Mouse (Mus musculus) spleen, postnatal 10 days (tissue): ENCODE results near the gene A730049H05Rik.

Experiments
- DNase-seq, 2 experiments: peaks; one replicate each; pipeline ENCODE4 v3.0.0; 2021 to 2022; ENCODE audit warnings: low spot score in 2 of 2

The A730049H05Rik gene

DNA sequence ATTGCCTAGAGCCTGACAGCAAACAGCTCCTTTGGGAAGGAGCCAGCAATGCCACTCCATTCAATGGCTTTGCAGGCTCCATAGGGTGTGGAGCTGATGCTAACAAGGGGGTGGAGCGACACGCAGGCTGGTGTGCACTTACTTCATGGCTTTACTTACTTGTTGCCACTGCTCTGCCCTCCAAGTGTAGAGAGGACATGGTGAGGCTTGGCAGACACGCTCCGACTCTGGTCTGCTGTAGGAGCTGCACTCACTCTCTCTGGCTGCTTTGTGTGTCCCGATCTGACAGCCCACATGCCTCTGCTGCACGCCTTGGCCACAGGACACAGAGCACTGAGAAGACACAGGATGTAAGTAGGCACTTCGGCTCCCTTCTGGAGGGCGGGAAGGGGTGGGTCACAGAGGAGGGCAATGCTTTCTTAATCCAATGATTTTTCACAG is at the start of gene A730049H05Rik:
A730049H05Rik (plus strand) TSS at position 168 of the 441 bp plus-strand sequence.
- DNase-seq: no peak

DNA sequence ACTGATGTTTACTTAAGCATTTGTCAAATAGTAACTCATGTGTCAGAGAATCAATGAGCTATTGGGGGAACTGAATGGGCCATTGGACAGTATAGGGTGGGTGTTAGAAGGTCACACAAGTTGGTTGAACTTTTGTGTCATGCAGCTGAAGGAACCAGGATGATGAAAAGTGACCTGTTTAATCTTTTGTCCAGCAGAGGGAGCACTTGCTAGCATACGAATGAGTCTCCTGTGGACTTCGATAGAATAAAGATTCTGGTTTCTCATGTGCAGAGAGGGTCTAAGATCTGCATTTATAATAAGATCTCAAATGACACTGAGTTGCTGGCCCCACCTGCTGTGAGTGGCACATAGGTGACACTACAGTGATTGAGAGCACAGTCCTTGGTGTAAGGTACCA is 39.9 kb upstream of the A730049H05Rik start:
- DNase-seq: no peak

DNA sequence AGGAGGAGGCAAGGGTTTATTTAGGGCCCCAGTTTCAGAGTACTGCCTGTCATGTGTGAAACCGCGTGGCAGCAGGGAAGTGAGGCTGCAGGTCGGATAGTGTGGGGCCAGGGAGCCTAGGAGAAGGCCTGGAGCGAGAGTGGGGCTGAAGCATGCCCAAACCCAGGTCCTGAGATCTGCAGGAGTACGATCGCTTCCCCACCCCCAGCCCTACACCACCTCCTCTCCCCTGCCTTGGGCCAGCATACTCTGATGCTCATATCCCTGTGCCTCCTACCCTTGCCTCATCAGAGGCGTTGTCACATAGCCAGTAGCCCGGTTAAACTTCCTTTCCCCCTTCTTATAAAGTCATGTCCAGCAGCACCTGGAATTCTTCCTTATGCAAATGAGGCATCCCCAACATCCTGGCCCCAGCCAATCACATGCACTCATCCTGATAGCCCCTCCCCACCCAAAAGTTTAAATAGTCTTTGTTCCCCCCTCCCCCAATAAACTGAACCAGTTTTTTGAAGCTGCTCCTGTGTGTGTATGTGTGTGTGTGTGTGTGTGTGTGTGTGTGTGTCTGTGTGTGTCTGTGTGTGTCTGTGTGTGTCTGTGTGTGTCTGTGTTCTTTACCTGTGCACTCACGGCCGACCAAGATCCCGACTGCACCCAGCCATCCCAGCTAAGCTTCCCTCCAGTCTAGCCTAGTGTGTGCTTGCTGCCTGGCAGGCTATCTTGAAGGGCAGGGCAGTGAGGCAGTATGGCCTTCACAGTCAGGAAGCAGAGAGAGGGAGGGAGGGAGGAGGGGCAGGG is 36.9 kb upstream of the A730049H05Rik start:
- DNase-seq: no peak

DNA sequence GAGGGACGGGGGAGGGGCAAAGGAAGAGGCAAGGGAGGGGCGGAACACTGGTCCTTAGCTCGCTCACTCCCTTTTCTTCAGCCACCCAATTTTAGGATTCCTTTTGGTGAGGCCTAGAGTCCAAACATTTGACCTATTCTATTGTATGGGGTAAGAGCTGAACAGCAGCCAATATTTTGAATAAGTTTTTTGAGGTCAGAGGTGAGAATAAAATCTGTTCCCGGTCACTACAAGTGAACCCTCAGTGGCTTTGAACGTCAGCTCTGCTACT is 36.4 kb upstream of the A730049H05Rik start:
- DNase-seq: no peak

DNA sequence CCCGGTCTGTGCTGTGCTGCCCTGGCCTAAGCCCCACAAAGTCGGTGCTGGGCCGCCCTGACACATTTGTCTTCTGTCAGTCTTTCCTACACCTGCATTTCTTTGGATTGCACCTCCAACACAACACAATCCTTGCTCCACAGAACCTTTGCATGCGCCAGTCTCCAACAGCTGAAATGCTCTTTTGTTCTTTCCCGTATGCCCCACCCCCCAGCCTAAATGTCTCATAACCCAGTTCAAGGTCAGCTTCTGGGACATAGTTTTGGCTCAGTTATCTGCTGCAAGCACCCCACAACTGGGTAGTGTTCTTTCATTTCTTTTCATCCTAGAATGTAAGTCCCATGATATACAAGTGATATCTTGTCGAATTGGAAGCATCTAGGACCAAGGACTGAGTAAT is 34.8 kb upstream of the A730049H05Rik start:
- no peak for DNase-seq

DNA sequence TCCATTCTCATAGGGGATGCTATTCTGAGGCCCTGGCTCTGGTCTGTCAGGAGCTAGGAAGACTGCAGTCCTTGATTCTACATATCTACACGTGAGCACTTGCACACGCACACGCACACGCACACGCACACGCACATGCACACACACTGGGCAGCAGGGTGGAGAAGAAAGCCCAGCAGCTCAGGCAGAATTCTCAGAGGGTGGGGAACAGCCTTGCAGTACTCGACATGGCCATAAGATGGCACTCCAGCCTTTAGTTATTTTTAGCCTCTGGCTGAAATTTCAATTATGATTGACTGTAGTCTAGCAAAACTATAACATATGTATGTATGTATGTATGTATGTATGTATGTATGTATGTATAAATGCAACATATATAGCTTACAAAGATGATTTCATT is 31.5 kb upstream of the A730049H05Rik start:
- peak in 1 of 2 experiments; percentile 40 for DNase-seq

DNA sequence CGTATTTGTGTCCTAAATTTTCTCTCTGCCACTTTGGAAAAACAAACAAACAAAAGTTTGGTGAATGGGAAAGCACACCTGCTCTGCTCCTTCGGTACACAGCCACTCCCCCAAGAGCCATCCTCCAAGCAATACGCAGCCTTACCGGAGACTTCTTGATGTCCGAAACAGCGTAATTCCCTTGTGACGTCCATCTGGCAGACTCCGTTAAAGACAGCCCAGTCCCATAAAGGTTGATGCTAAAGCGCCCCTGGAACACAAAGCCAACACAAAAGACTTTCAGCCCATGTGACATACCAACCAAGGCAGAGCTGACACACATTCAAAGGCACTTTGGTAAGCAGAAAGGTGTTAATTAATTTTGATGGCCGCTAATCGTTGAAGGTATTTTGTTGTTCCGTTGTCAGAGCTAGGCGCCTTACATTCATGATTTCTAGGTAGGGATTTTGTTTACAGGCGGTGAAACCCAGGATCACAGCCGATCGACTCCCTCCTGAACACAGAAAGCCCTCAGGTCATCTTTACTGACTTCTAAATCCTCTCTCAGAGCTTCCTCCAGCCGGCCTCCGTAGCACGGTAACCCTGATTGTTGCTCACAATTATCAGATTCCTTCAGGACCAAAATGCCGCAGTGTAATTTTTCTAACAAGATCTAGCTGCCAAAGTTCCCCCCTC is 29.4 kb upstream of the A730049H05Rik start:
- DNase-seq: no peak

DNA sequence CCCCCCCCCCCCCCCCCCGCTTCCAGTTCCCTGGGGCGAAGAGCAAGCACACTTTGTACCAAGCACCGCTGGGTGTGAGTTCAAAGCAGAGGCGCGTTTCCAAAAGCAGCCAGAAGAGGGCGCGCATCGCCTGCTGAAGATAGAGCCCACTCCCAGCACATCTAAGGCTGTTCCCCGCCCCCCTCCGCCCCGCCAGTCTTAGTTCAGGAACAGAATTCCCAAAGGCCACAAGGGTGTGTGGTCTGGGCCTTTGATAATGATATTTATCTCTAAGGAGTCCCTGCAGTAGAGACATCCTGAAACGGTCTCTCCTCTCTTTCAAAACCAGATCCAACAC is 28.9 kb upstream of the A730049H05Rik start:
- DNase-seq: peak in 1 of 2 experiments; percentile 61

DNA sequence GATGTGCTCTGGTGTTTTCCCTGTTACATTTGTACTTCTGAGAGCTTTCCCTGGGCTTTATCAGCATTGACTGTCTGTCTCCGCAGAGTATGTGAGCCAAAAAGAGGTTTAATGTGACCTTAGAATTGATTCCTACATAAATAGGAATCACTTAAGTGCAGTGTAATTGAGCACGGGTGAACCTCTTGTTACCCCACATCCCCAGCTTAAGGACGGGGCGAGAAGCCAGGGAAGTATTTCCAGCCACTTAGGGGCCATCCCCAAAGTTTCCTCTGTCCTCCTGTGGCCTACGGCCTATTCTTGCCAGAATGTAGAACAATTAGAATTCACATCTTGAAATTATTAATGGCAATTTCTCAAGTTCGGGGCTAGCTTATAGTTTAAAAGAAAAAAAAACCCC is 22.5 kb upstream of the A730049H05Rik start:
- DNase-seq: no peak

DNA sequence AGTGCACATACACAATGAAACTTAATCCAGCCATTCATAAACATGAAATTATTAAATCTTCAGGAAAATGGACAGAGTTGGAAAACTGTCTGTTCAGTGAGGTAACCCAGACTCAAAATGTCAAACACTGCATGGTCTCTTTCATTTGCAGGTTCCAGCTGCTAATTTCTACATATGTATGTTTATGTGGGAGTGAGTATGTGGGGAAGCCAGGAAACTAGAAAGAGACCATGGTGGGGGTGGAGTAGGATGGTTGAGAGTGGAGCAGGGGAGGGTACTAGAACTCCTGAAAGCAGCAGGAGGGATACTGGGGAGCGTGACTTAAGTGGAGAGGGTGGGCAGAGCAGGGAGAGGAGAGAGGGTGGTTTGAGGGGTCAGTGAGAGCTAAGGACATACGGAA is 14.8 kb upstream of the A730049H05Rik start:
- DNase-seq: no peak

DNA sequence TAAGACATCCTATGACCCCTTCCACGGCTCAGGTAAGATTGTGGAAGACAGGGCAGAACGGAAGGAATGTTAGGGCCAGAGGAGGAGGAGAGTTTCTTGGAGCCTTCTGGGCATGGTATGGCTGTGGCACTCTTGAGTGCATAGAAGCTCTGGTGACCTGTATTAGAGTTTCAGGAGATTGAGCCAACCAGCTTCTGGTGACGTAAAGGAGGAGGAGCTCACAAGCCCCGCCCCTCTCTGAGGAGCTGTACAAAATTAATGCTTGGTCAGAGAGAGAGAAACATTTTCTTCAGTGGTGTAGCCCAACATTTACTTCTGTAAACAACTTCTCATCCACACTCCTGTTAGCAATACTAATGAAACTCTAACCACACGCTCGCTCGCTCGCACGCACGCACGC is 13.9 kb upstream of the A730049H05Rik start:
- no peak for DNase-seq

DNA sequence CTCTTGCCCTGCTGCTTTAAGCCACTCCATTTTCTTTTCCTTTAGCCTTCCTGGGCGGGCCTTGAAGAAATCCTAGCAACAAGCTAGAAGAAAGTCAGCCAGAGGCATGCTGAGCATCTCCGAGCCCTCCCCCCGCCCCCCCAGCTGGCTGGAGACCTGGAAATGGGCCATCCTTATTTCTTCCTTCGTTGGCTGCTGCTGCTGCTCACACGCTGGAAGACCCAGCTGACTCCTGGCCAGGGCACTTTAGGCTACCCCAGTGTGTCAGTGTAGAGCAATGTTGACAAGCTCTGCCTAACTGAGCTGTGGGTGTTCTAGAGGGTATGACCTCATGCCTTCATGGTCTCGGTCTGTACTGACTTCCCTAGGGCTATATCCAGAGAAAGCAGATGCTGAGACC is 13.1 kb upstream of the A730049H05Rik start:
- DNase-seq: no peak

DNA sequence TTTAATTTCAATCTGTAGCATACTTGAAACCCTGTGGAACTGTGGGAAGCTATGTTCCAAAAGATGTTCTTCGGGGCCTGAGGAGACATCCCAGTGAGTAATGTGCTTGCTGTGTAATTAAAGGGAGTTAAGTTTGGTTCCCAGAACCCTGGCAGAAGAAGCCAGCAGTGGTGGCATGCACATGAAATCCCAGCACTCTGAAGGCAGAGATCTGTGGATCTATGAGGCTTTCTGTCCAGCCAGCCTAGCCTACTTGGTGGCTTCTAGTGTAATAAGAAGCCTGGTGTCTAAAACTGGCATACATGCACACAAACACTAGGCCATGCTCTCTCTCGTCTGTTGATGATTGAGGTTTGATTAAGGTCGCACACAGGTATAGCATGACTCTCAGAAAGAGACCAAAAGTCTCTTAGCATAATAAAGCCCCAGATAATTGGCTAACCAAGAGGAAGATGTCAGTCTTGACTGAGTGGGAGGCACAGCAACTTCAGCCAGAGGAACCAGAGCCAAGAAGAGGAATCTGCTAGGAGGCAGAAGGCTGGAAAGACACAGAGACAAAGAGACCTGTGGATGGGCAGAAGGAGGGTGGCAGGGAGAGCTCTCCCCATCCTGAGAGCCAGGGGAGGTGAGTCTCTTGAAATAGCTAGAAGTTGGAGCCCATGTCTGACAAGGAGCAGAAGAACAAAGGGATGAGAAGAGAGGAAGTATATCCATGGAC is 11.9 kb upstream of the A730049H05Rik start:
- DNase-seq: no peak

DNA sequence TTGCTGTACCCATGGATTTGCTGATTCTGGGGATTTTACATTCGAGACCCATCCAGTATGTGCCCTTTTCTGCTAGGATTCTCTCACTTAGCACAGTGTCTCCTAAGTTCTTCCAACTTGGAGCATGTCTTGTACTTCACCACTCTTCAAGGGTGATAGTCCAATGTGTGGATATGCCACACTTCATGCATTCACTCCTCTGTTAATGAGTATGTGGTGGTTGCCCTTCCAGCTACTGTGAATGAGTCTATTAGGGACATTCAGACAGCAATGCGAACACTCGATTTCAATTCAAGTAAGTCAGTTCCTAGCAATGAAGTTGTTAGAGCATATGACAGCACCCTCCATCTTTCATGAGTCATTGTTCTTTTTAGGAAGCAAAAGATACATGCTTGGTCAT is 6.5 kb upstream of the A730049H05Rik start:
- no peak for DNase-seq

DNA sequence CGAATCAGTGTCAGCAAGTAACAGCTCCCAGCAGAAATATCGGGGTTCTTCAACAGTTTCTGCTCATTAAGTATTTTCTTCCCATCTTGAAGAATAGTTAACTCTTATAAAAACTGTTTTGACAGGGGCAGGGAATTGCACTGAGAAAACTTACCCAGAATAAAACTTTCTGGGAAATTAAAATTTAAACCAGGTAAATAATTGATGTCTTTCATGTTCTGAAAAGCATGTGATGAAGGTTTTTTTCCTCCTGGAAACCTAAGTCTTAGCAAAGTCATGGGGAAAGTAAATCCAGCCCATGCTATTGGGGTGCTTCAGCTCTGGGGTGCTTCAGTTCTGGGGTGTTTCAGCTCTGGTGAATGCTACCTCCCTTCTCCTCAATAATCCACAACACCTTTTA is 5.7 kb upstream of the A730049H05Rik start:
- DNase-seq: no peak

DNA sequence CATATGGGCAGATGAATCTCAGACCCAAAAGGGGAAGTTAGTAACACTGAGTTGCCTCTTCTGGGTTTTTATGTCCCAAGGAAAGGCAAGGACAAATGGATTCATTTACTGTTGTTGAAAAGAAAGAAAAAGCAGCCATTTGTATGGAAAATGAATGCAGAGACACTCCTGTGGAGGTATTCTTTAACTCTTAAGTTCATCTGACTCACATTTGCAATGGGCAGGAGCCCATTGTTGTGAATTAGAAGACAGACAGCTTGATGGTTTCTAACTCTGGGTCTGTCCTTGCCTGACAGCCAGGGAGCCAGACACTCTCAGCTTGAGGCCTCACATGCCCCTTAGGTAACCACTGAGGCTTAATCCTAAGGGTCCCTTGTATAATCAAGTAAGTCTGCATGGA is 4.7 kb upstream of the A730049H05Rik start:
- DNase-seq: no peak

DNA sequence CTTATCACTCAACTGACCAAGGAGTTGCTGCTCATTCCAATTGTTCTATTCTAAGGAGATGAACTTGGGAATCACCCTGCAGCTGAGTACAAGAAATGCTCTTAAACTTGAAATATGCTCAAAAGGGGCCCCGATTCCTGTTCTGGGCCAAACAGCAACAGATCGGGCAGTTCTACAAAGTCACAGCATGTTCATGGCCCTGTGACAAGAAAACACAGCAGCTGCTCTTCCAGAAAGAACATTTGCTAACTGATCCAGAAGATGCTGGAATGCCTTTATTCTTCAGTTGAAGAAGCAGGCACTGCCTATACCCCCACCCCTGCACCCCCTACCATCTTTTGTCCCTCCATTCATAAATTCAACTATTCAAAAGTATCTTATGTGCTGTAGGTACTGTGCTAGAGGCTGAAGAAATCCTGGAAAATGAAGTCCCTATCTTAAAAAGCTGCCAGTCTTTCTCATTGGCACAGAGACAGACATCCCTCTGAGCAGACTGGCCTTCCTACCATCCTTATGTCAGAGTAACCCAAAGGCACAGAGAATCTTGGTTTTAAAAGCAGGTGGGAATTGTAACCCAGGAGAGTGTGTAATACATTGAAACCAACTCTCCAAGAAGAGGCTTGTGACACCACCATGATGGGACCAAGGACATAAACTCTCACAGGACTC is 3.4 kb upstream of the A730049H05Rik start:
- DNase-seq: no peak

DNA sequence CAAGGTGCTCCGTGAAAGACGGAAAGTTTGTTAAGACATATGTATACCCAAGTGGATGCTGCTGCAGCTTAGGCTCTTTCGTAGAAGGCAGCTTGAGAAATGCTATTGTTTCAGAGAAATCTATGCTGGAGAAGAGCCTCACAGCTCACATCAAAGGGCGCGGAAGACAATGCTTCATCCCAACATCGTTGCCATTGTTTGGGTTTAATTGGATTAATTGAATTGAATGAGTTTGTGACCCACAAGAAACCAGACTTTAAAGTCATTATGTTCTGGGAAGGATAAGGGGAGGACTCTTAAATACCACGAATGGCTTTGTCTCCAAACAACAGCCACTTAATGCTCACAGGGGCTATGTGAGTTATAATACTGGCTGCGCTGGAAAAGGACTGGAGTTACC is 1.4 kb downstream of the A730049H05Rik start:
- no peak for DNase-seq

DNA sequence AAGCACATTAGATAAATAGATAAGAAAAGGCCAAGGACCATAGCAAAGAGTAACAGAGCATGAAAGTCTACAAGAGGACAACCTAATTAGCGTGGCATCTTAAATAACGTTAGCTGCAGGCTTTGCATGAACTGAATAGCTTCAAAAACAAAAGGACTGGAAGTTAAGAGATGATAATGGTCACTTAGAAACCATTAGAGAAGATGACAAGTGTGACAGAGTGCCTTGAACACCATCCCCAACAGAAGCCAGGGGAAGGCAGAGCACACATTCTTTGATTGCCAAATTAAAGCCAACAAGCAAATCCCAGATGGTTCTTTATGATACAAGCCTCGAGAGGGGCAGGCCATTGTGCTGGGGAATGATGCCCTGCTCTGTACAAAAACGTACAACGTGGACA is 5.3 kb downstream of the A730049H05Rik start:
- no peak for DNase-seq

DNA sequence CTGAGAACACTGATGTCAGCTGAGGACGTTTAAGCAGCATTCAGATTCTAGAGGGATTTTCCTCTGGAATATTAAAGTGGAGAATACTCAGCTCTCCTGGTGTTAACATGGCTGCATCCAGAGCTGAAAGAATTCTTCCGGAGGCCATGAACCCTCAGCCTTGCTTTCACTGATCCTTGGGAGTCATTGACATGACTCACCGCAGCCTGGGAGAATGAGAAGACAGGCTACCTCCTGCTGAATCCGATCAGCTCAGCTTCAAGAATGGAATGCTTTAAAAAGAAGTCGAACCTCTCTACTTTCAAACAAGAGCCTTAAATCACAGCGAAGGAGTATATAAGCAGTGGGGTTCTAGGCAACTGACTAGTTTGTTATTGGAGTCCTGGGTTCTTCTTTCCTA is 5.7 kb downstream of the A730049H05Rik start:
- DNase-seq: no peak

DNA sequence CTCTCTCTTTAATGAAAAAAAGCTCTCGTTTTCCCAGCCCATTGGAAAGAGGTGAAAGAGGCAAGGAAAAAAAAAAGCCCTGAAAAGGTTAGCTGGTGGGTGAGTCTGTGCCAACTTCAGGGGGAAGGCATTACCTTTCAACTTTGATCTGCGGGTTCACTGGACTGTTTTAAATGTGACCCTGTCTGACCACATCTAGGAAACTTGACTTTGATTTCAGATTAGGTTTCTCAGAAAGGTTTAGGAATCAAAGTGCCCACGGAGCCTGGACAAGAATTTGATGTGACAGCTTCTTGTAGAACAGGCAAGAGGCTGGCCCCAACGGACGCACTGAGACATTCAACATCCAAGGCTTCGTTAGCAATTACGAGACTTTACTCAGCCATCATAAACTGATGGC is 7.7 kb downstream of the A730049H05Rik start:
- no peak for DNase-seq

DNA sequence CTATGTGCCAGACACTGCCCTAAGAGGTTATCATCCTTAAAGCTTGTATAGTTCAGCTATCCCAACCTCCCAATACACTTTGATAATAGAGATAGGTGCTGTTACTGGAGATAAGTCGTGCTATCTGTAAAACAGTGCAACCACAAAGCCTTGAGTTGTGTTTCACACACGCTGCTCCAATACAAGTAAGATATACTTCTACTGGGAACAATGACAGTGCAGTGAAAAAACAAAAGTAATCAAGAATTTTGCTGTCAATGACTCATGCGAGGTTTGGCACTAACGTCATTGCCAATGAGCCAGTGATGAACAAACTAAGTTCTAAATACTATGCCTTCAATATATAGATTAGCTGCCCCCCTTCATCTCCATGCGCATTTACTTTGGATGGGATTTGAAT is 10.3 kb downstream of the A730049H05Rik start:
- no peak for DNase-seq

DNA sequence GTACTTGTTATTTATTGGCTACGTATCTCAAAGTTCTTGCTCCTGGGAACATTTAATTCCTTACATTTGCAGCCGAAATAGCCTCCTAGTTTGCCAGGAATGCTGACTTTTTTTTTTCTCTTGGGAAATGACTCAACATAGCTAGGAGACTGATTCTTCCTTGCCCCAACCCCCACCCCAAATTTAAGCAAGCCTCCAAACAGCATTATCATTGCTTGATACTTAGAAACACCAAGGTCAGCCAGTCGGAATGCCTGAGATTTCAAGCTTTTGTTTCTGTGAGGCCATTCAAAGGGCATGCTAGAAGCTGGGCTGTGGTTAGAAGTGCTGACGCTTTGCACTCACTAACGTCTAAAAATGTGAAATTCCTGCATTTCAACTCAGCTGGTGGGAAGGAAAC is 11.1 kb downstream of the A730049H05Rik start:
- DNase-seq: no peak
